Mouse (Mus musculus) regulatory T cell (primary cell): ENCODE measurements around the gene Insrr.
"Not testable (repeated sequence)": the region's sequence is repeated elsewhere in the genome, so short reads cannot be mapped to it uniquely, and the experiment has no call there.

Experiments
- in situ Hi-C: fragments of 300-600 bp; cut with MboI, MseI; formaldehyde crosslinking; loops from one replicate; pipeline ENCODE4 v1.15.1; 2025; ENCODE audit warnings: high pct_unique_total_duplicates

The Insrr gene

DNA sequence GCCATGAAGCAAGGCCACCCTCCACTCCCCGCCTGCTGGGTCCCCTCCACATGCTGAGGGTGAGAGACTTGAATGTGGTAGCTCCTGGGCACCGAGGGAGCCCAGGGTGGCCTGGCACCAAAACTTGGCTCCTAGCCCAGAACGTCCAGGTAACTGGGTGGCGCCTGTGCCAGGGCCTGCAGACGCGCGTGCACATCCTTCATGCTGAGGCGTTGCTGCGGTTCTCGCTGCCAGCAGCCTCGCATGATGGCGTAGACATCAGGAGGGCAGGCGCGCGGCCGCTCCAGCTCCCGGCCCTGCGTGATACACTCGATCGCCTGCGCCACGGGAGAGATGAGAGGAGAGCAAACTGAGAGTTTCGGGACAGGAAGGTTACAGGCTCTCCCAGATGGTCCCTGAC is 18.5 kb upstream of the Insrr start:
- in situ Hi-C loops: no loop called here

DNA sequence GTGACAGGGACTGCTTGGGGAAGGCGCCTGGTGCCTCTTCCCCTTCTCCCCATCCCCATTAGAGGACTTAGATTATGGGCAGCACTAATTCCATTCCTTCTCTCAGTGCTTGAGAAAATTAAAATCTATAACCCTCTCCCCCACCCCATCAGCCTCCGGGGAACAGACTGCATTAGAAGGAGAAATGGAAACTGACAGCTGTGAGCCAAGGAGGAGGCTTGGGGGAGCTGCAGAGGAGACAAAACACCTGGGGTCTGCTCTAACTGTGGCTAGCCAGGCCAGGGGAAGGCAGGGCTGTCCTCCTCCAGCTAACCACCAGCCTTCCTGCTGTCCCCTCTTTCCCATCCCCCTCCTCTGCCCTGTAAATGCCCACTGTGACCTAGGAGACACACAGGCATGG is 17.7 kb upstream of the Insrr start:
- in situ Hi-C loops: no loop called here

DNA sequence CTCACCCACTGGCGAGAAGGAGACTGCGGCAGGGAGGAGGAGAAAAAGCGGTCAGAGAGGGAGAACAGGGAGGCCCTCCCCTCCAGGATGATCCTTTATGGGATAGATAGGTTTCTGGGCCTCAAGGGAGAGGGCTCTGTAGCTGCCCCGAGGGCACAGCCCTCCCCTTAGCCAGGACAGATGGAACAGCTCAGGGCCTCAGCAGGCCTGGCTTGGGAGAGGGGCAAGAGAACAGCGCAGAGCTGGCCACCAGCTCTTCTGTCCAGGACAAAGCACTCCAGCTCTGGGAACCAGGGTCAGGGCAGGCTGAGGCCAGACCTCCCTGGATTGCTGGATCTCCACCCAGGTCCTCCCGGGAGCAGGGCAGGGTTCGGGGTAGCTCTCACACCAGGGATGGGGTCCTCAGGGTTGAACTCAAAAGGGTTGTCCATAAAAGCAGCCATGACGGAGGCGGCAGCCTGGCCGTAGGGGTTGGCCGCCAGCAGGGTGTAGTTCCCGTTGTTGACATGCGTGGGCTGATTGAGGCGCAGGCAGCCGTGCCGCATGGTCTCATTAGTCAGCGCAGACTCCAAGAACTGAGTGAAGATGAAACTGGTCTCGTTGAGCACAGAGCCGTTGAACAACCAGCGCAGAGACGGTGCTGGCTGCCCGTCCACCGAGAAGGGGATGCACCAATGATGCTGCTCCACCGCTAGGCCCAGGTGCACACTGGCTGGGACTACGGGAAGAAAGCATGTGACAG is 13.3 kb upstream of the Insrr start:
- in situ Hi-C loops: no loop called here

DNA sequence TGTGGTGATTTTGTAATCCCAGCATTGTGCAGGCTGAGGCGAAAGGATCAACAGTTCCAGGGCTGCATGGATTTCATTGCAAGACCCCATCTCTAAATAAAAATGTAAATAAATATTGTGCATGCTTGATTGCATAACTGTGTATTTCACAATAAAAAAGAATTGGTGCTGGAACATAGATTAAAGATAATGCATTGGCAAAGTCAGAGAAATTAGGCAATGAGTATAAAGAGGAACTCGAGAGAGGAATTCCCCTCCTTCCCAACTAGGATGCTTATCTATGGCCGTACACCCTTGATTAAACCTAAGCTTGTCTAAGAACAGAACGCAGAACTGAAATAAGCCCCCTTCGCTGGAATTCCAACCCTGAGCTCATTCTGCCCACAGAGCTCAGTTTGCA is 11.6 kb upstream of the Insrr start:
- in situ Hi-C loops: no loop called here

DNA sequence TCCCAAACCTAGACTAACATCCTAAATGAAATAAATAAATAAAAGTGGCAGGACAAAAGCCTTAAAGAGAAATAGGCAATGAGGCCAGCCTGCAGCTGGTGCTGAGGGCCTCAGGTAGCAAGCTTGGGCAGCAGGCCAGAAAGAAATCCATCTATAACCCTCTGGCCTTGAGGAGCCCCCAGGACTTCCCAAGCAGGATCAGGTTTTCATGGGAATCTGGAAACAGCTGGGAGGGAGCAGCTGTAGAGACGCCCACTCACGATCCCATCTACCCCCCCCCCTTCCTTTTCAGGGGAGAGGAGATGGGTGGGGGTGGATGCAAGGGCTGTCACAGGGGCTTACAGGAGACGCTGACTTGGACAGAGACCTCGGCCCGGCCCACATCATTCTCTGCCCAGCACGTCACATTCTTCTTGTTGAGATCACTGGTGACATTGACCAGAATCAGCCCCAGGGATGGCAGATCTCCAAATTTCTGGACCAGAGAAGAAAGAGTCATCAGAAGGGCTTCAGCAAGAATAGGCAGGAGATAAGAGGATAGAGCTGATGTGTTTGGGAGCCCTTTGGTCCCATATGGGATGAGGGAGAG is 11.0 kb upstream of the Insrr start:
- in situ Hi-C loops: no loop called here

DNA sequence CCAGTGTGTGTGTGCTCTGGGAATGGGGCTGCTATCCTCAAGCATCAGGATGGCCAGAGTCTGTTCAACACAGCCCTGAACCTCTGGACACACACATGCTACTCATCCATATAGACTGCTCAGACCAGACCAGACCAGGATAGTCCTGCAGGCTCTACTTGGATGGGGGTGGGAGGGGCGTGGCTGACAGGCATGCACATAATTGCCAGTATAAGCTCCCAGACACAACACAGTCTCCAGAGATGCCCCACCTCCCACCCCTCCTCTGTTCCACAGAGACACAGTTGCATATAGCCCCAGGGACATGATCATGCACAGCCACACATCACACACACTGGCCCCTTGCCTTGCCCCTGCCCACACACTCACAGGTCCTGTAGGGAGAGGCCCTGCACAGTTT is 7.5 kb upstream of the Insrr start:
- in situ Hi-C loops: no loop called here

DNA sequence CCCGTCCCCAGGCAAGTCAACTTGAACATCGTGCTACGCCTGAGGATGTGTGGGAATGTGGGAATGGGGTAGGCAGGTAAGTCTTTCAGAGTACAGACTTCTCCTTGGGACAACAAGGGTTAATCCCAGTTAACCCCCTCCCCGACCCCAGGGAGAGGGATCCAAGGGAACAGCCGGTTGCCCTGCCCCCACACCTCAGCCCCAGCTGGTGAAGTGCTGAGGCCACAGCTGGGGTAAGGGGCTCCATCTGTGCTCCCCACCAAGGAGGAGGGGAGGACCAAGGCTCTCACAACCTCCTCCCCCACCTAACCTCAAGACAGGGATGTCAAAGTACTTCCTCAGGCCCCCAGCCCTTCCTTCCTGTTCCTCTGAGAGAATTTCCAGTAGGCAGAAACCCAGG is 7.0 kb upstream of the Insrr start:
- in situ Hi-C loops: no loop called here

- in situ Hi-C loops: no loop called here
These were observed 1.8 kb upstream of the Insrr start, which contains the start of gene Ntrk1 for GRCm38 (mm10) chr3:87794922-87795325. Gene Ntrk1 (minus strand): TSS chr3:87795162.

- in situ Hi-C loops: no loop called here
These were observed 1.1 kb upstream of the Insrr start for GRCm38 (mm10) chr3:87795336-87796277.

DNA sequence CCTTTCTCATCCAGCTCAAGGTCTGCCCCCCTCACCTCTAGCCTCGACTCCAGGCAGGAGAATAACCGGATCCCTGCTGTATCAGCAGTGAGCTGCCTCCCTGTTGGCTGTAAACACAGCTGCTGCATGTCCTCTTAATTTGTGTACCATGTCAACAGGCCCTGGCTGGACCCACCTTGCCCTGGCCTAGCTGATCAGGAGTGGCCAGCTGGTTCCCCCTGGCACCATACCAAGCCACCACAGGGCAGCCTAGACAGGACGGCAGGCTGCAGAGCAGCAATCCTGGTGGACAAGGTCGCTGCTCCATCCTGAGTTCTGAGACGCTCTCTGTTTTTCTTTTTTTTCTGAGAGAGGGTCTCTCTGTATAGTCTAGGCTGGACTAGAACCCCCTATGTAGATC is 4.9 kb downstream of the Insrr start:
- in situ Hi-C loops: no loop called here

- in situ Hi-C loops: no loop called here
These were observed 7.4 kb downstream of the Insrr start for GRCm38 (mm10) chr3:87804038-87804677.

DNA sequence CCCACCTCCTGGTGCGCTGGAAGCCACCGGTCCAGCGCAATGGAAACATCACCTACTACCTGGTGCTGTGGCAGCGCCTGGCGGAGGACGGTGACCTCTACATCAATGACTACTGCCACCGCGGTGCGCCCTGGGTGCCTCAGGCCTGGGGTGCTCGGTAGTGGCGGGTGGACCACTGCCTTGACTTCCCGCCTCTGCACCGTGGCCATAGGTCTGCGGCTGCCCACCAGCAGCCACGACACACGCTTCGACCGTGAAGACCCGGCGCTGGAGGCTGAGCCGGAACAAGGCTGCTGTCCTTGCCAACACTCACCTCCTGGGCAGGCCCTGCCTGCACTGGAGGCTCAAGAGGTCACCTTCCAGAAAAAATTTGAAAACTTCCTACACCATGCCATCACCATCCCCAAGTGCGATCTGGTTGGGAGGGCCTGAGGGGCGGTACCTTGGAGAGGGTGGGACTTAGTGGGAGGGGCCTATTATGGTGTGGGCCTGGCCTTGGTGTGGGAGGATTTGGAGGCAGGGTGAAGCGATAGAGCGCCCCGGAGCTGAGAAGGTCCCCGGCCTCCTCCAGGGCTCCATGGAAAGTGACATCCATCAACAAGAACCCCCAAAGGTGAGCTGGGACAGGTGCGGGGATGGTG is 12.7 kb downstream of the Insrr start:
- in situ Hi-C loops: no loop called here

DNA sequence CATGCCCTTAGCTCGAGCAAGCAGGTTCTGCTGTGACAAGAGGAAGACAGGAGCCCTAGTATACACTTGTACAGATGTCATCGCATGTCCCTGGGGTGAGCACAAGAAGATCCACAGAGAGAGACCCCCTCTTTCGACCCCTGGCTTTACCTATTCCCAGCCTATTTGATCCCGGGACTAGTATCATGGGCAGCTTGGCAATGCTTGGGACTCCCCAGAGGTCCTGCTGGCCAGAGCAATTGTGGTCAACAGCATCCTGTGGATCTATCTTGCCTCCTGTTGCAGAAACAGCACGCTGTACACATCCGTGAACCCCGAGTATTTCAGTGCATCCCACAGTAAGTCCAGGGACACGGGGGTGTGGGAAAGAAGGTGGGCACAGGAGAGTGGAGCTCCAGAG is 14.5 kb downstream of the Insrr start:
- in situ Hi-C loops: no loop called here

DNA sequence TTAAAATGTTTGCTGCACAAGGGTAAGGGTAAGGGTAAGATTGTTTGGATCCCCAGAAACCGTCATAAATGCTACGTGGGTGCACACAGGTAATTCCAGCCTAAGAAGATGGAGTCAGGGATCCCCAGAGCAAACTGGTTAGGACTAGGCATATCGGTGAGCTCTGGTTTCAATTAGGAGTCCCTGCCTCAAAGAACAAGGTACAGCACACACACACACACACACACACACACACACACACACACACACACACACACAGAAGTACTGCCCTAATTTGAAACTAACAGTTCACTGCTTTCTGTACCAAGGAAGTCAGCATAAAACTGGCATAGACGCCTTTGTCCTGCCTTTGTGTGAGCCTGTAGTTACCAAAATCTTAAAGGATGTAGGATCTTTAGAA is 15.7 kb downstream of the Insrr start:
- in situ Hi-C loops: no loop called here

GRCm38 (mm10) chr3:87812873-87813272 is 16.1 kb downstream of the Insrr start:
- in situ Hi-C loops: no loop called here

GRCm38 (mm10) chr3:87816166-87816565 is 19.4 kb downstream of the Insrr start:
- in situ Hi-C loops: loop anchor here (5.0 kb wide), 2 partner anchors 41 to 44 kb away; no protein-coding TSS in a partner anchor

GRCm38 (mm10) chr3:87816646-87817093 is 19.9 kb downstream of the Insrr start:
- in situ Hi-C loops: loop anchor here (5.0 kb wide), 2 partner anchors 41 to 44 kb away; no protein-coding TSS in a partner anchor

- in situ Hi-C loops: loop anchor here (5.0 kb wide), 2 partner anchors 39 to 46 kb away; no protein-coding TSS in a partner anchor
These were observed 21.5 kb downstream of the Insrr start for GRCm38 (mm10) chr3:87818226-87818625.

DNA sequence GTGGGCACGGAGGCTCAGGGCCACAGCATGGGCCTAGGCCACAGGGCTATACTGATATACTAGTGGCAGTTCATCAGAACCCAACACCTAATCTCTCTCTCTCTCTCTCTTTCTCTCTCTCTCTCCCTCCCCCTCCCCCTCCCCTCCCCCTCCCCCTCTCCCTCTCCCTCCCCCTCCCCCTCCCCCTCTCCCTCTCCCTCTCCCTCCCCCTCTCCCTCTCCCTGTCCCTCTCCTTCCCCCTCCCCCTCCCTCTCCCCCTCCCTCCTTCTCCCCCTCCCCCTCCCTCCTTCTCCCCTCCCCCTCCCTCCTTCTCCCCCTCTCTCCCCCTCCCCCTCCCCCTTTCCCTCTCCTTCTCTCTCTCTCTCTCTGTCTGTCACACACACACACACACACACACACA is 27.5 kb downstream of the Insrr start, which contains the start of gene Pear1:
Gene Pear1 (minus strand): TSS at position 101 of the 400 bp plus-strand sequence.
- in situ Hi-C loops: not testable (repeated sequence)

DNA sequence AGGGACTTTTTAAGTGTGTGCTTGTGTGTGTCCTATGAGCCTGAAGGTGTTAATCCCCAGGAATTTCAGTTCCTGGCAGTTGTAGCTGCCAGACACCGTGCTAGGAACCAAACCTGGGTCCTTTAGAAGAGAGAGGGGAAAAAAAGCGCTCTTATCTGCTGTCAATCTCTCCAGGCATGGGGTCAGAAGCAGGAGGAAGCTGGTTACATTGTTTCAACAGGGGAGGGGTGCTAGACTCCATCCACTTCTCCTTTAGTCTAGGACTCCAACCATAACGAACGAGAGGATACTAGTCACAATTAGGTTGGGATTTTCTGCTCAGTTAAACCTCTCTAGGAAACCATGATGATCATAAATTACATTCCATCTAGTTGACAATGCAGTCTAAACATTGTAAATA is 31.7 kb downstream of the Insrr start:
- in situ Hi-C loops: no loop called here

- in situ Hi-C loops: no loop called here
These were observed 32.3 kb downstream of the Insrr start for GRCm38 (mm10) chr3:87829025-87829424.
